Mouse (Mus musculus) cerebellum, postnatal 36 days (tissue): ENCODE data around the gene Entpd7.

Experiments used
- DNase-seq, 2 experiments: peaks; one replicate each; pipeline ENCODE4 v3.0.0; 2021 to 2022; ENCODE audit warnings: mixed read lengths in 2 of 2

Gene Entpd7

GRCm38 (mm10) chr19:43726510-43727146, 37.2 kb downstream of the Entpd7 start:
- no peak for DNase-seq

GRCm38 (mm10) chr19:43729296-43730036, 40.0 kb downstream of the Entpd7 start:
- no peak for DNase-seq

GRCm38 (mm10) chr19:43730037-43730428, 40.6 kb downstream of the Entpd7 start:
- no peak for DNase-seq

GRCm38 (mm10) chr19:43731157-43731556, 41.7 kb downstream of the Entpd7 start:
- DNase-seq: no peak

- DNase-seq: no peak
These were observed 48.9 kb downstream of the Entpd7 start for GRCm38 (mm10) chr19:43738409-43738808.

- no peak for DNase-seq
These were observed 53.9 kb downstream of the Entpd7 start for GRCm38 (mm10) chr19:43743401-43743800.

- DNase-seq: no peak
These were observed 56.3 kb downstream of the Entpd7 start for GRCm38 (mm10) chr19:43745740-43746139.

- no peak for DNase-seq
These were observed 58.4 kb downstream of the Entpd7 start for GRCm38 (mm10) chr19:43747877-43748276.

- no peak for DNase-seq
These were observed 60.5 kb downstream of the Entpd7 start for GRCm38 (mm10) chr19:43750008-43750407.

- peak; percentile 96 to 97 for DNase-seq
These were observed 63.2 kb downstream of the Entpd7 start, which contains the start of the genes Cutc and Cox15 for GRCm38 (mm10) chr19:43752489-43753225. Gene Cutc (plus strand): TSS chr19:43752996. Gene Cox15 (minus strand): TSS chr19:43753000.

- peak; percentile 93 for DNase-seq
These were observed 63.9 kb downstream of the Entpd7 start for GRCm38 (mm10) chr19:43753226-43753835.

- DNase-seq: no peak
These were observed 64.8 kb downstream of the Entpd7 start for GRCm38 (mm10) chr19:43754237-43754636.

- DNase-seq: no peak
These were observed 65.4 kb downstream of the Entpd7 start for GRCm38 (mm10) chr19:43754872-43755271.

GRCm38 (mm10) chr19:43760504-43760903, 71.0 kb downstream of the Entpd7 start:
- DNase-seq: peak; percentile 71 to 74

GRCm38 (mm10) chr19:43761543-43762256, 72.2 kb downstream of the Entpd7 start:
- no peak for DNase-seq

- DNase-seq: no peak
These were observed 72.9 kb downstream of the Entpd7 start for GRCm38 (mm10) chr19:43762410-43762809.

- DNase-seq: no peak
These were observed 77.0 kb downstream of the Entpd7 start for GRCm38 (mm10) chr19:43766451-43766850.

- DNase-seq: no peak
These were observed 78.3 kb downstream of the Entpd7 start for GRCm38 (mm10) chr19:43767549-43768322.

- no peak for DNase-seq
These were observed 80.0 kb downstream of the Entpd7 start for GRCm38 (mm10) chr19:43769366-43769960.

- no peak for DNase-seq
These were observed 81.1 kb downstream of the Entpd7 start for GRCm38 (mm10) chr19:43770584-43770983.

GRCm38 (mm10) chr19:43771499-43771969, 82.1 kb downstream of the Entpd7 start:
- DNase-seq: no peak
